Mouse (Mus musculus) right cerebral cortex, postnatal 10 days (tissue): ENCODE results near the gene Dydc2.

Experiments used
- DNase-seq, 2 experiments: peaks; one replicate each; pipeline ENCODE4 v3.0.0; 2021; ENCODE audit warnings: low spot score in 2 of 2

Gene Dydc2

GRCm38 (mm10) chr14:41035146-41035798 lies 33.7 kb downstream of the Dydc2 start:
- peak in 1 of 2 experiments; percentile 67 for DNase-seq

GRCm38 (mm10) chr14:41033135-41034110 lies 35.6 kb downstream of the Dydc2 start:
- peak; percentile 92 for DNase-seq

- DNase-seq = no peak
Observed at GRCm38 (mm10) chr14:41030989-41031513, 38.0 kb downstream of the Dydc2 start.

- DNase-seq = no peak
Observed at GRCm38 (mm10) chr14:41029303-41029702, 39.7 kb downstream of the Dydc2 start.

GRCm38 (mm10) chr14:41025594-41026284 lies 43.3 kb downstream of the Dydc2 start:
- no peak for DNase-seq

GRCm38 (mm10) chr14:41025087-41025486 lies 43.9 kb downstream of the Dydc2 start:
- no peak for DNase-seq

- DNase-seq = no peak
Observed at GRCm38 (mm10) chr14:41021246-41021645, 47.8 kb downstream of the Dydc2 start.

GRCm38 (mm10) chr14:41017460-41017859 lies 51.5 kb downstream of the Dydc2 start:
- no peak for DNase-seq

GRCm38 (mm10) chr14:41014701-41015240 lies 54.2 kb downstream of the Dydc2 start:
- DNase-seq = no peak

- peak; percentile 95 to 96 for DNase-seq
Observed at GRCm38 (mm10) chr14:41013630-41014613, 55.1 kb downstream of the Dydc2 start, which contains the start of gene Fam213a. Gene Fam213a (minus strand): TSS chr14:41013788.

- no peak for DNase-seq
Observed at GRCm38 (mm10) chr14:41013143-41013542, 55.9 kb downstream of the Dydc2 start.

GRCm38 (mm10) chr14:41011916-41012315 lies 57.1 kb downstream of the Dydc2 start:
- DNase-seq = no peak

GRCm38 (mm10) chr14:41008138-41008537 lies 60.9 kb downstream of the Dydc2 start:
- DNase-seq = no peak

- DNase-seq = no peak
Observed at GRCm38 (mm10) chr14:41007641-41008040, 61.4 kb downstream of the Dydc2 start.

GRCm38 (mm10) chr14:41006899-41007298 lies 62.1 kb downstream of the Dydc2 start:
- DNase-seq = peak in 1 of 2 experiments; percentile 51

- DNase-seq = no peak
Observed at GRCm38 (mm10) chr14:41006263-41006662, 62.7 kb downstream of the Dydc2 start.

GRCm38 (mm10) chr14:41005716-41006115 lies 63.3 kb downstream of the Dydc2 start:
- no peak for DNase-seq

GRCm38 (mm10) chr14:41004201-41005141 lies 64.5 kb downstream of the Dydc2 start:
- DNase-seq = peak in 1 of 2 experiments; percentile 56

GRCm38 (mm10) chr14:41001576-41001975 lies 67.4 kb downstream of the Dydc2 start:
- DNase-seq = no peak
